Mouse (Mus musculus): ENCODE measurements around the gene Rgl1. TPM values are rescaled to one million over a fixed set of nuclear protein-coding genes. Genes with fewer than 3 reads are reported as not detected.

The Rgl1 gene
- polyA plus RNA-seq, 1 experiment, result 55.6 TPM

DNA sequence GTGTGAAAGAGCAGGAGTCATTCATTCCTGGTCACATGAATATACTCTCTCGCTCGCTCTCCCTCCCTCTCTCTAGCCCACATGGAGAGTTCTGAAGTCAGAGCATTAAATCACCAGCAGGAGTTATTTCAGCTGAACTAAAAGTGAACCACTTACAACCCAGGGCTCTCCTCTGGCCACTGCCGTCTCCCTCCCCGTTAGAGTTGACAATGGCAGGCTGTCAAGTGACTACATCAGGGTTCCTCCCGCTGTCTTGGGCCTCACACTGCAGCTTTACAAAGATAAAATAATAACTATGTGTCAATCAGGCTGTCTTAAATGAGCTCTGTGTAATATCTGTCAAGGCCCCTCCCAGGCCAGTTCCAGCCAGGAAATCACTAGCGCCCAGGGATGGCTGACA, 63.2 kb downstream of the Rgl1 start:
- H3K4me3 ChIP-seq (ENCODE audit: insufficient read depth, low read length), result no peak overlapping the region
- TF ChIP-seq CTCF (IDR thresholded peaks at IDR 0.05; ENCODE audit: extremely low read depth, insufficient read depth, low read length) (no peak), POLR2A (IDR thresholded peaks at IDR 0.05; ENCODE audit: extremely low read depth, insufficient read depth, low read length) (no peak)

DNA sequence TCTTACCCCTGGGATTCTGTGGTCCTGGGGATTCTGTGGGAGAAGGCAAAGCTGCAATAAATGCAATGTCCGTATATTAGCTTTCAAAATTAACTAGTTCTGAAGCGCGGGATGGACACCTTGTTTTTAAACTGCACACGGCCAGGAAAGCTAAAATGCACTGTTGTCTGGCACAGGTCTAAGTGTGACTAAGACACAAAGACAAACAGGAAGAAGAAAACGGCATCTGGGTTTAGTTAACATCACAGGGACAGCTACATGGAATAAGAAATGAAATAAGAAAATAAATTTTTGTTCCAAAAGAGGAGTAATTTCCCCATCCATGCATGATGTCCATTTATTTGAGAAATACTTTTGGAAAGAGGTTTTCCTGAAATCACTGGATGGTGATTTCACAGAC, 65.1 kb downstream of the Rgl1 start:
- Histone ChIP-seq H3K27ac (ENCODE audit: insufficient read depth, low read length) (no peak overlapping the region), H3K4me3 (ENCODE audit: insufficient read depth, low read length) (no peak overlapping the region), H3K4me1 (ENCODE audit: control insufficient read depth, insufficient read depth, low read length) (no peaks in the 10 kb centered on the region)
- TF ChIP-seq CTCF (IDR thresholded peaks at IDR 0.05; ENCODE audit: extremely low read depth, insufficient read depth, low read length) (no peak), POLR2A (IDR thresholded peaks at IDR 0.05; ENCODE audit: extremely low read depth, insufficient read depth, low read length) (no peak)

More for the DNA sequence above, 63.2 kb downstream of the Rgl1 start:
- H3K4me1 ChIP-seq (ENCODE audit: control insufficient read depth, insufficient read depth, low read length), result no peaks in the 10 kb centered on the region
- no peak overlapping the region for H3K27ac ChIP-seq (ENCODE audit: insufficient read depth, low read length)

DNA sequence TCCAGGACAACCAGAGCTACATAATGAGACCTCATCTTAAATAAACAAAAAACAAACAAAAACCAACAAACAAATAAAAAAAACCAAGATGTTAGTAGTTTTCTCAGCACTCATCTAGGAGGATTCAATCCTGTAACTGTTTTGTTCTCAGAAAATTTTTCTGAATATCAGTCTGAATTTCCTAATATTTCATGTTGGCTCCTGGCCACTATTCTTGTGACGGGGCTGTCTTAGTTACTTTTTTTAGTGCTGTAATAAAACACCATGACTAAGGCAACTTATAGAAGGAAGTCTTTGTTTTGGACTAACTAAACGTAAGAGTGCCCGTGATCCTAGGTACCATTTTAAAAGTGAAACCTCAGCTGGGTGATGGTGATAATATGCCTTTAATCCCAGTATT, 68.8 kb downstream of the Rgl1 start:
- H3K27ac ChIP-seq (ENCODE audit: insufficient read depth, low read length), result no peak overlapping the region
- H3K4me3 ChIP-seq (ENCODE audit: insufficient read depth, low read length), result no peak overlapping the region
- no peak for TF ChIP-seq CTCF (IDR thresholded peaks at IDR 0.05; ENCODE audit: extremely low read depth, insufficient read depth, low read length)
- TF ChIP-seq POLR2A (IDR thresholded peaks at IDR 0.05; ENCODE audit: extremely low read depth, insufficient read depth, low read length), result no peak
- H3K4me1 ChIP-seq (ENCODE audit: control insufficient read depth, insufficient read depth, low read length), result no peaks in the 10 kb centered on the region

DNA sequence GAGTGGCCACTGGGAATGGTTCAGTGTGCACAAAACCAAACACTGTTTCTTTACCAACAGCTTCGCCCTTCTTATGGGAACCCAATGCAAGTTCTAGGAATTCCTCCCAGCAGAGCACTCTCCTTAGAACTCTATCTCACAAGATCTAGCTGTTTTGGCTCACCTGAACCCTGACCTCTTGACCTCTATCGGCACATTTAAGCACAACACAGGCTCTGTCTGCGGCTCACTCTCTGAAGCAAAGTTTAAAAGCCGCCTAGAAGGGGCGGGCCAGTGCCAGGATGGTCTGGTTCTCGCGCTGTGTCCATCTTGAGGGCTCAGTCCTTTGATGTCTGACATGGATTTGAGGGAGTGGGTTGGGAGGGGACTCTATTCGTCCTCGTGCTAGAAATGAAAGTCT, 70.7 kb downstream of the Rgl1 start:
- no peak overlapping the region for H3K27ac ChIP-seq (ENCODE audit: insufficient read depth, low read length)
- TF ChIP-seq CTCF (IDR thresholded peaks at IDR 0.05; ENCODE audit: extremely low read depth, insufficient read depth, low read length), result no peak
- no peak for TF ChIP-seq POLR2A (IDR thresholded peaks at IDR 0.05; ENCODE audit: extremely low read depth, insufficient read depth, low read length)
- no peak overlapping the region for H3K4me3 ChIP-seq (ENCODE audit: insufficient read depth, low read length)
- no peaks in the 10 kb centered on the region for H3K4me1 ChIP-seq (ENCODE audit: control insufficient read depth, insufficient read depth, low read length)

DNA sequence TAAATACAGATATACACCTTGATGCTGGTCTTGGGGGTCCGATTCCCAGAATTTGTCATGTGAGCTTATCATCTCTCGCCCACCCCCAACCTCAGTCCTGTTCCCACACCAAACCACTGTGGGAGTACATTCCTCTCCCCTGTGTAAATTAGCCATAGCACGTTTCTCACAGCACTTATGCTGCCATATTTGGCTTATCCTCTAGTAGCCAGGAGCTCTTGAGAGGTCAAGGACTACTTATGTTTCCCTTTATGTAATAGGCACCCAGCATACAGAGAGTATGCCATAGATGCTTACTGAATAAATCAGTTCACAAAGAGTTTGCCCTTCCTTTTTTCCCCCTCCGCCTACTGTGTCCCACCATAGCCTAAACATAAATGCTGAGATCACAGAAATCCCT, 76.2 kb downstream of the Rgl1 start:
- no peak overlapping the region for H3K4me3 ChIP-seq (ENCODE audit: insufficient read depth, low read length)
- no peaks in the 10 kb centered on the region for H3K4me1 ChIP-seq (ENCODE audit: control insufficient read depth, insufficient read depth, low read length)
- TF ChIP-seq POLR2A (IDR thresholded peaks at IDR 0.05; ENCODE audit: extremely low read depth, insufficient read depth, low read length) (no peak), CTCF (IDR thresholded peaks at IDR 0.05; ENCODE audit: extremely low read depth, insufficient read depth, low read length) (no peak)
- H3K27ac ChIP-seq (ENCODE audit: insufficient read depth, low read length), result no peak overlapping the region

DNA sequence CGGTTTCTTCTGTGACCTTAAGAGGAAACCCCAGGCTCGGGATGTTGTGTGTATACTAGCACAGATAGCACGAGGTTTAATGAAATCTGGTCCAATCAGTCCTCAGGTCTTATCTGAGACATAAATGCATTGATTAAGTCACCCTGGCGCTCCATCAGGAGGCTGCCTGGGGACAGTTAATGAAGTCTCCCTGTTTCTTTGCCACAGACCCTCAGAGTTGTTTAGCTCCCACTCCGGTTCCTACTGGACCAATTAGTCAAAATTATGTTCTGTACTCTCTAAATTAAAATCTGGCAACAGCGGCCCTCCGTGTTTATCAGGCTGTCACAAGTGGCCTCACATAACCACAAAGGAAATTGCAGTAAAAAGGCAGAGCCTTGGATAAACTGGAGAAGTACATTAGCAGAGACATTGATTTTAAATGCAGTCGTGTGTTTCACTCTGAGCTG, 78.4 kb downstream of the Rgl1 start:
- no peak overlapping the region for H3K4me3 ChIP-seq (ENCODE audit: insufficient read depth, low read length)
- TF ChIP-seq CTCF (IDR thresholded peaks at IDR 0.05; ENCODE audit: extremely low read depth, insufficient read depth, low read length) (no peak), POLR2A (IDR thresholded peaks at IDR 0.05; ENCODE audit: extremely low read depth, insufficient read depth, low read length) (no peak)
- no peaks in the 10 kb centered on the region for H3K4me1 ChIP-seq (ENCODE audit: control insufficient read depth, insufficient read depth, low read length)
- H3K27ac ChIP-seq (ENCODE audit: insufficient read depth, low read length), result no peak overlapping the region

DNA sequence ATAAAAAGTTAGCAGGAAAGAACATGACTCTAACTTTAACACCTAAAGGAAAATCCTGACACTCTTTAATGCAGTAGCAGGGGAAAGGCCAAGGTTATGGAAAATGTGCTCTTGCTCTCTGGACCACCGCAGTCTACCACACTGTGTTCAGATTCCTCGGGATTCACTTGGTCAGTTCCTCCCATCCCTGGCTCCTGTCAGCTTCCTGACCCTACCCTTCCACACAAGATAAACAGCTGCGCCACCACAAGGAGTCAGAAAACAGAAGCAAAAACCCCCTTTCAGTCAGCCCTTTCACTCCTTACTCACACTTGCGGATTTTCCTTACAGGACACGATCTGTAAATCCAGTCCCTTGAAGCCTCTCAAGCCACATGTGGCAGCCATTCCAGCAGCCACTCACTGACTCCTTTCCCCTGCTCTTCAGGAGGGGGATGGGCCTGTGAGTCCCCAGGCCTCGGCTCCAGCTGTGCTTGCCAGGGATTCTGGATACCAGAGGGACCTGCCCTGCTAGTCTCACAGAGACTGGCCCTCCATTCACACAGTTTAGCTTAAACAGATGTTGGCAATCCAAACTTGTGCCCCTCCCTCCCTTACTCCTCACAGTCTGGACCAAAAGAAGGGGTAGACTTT, 78.9 kb downstream of the Rgl1 start:
- Histone ChIP-seq H3K27ac (ENCODE audit: insufficient read depth, low read length) (no peak overlapping the region), H3K4me3 (ENCODE audit: insufficient read depth, low read length) (no peak overlapping the region)

DNA sequence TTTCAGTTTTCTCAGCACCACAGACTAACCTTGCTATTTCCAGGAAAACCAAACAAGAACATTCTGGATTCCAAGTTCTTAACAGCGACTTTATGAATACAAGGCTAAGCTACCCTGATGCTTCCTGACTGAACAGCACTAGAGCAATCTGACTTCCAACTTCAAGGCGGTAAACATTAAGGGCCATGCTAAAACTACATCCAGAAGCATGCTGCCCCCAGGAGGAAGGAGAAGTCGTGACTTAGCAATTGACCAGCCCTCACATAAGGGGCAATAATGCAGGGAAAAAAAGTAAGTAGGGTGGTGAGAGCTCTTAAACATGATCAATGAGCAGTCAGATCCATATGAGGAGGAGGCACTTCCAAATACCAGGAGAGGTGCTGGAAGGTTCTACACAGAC, 80.6 kb downstream of the Rgl1 start:
- H3K4me1 ChIP-seq (ENCODE audit: control insufficient read depth, insufficient read depth, low read length), result no peaks in the 10 kb centered on the region

More for the DNA sequence above, 78.9 kb downstream of the Rgl1 start:
- no peaks in the 10 kb centered on the region for H3K4me1 ChIP-seq (ENCODE audit: control insufficient read depth, insufficient read depth, low read length)
- TF ChIP-seq POLR2A (IDR thresholded peaks at IDR 0.05; ENCODE audit: extremely low read depth, insufficient read depth, low read length) (no peak), CTCF (IDR thresholded peaks at IDR 0.05; ENCODE audit: extremely low read depth, insufficient read depth, low read length) (no peak)

DNA sequence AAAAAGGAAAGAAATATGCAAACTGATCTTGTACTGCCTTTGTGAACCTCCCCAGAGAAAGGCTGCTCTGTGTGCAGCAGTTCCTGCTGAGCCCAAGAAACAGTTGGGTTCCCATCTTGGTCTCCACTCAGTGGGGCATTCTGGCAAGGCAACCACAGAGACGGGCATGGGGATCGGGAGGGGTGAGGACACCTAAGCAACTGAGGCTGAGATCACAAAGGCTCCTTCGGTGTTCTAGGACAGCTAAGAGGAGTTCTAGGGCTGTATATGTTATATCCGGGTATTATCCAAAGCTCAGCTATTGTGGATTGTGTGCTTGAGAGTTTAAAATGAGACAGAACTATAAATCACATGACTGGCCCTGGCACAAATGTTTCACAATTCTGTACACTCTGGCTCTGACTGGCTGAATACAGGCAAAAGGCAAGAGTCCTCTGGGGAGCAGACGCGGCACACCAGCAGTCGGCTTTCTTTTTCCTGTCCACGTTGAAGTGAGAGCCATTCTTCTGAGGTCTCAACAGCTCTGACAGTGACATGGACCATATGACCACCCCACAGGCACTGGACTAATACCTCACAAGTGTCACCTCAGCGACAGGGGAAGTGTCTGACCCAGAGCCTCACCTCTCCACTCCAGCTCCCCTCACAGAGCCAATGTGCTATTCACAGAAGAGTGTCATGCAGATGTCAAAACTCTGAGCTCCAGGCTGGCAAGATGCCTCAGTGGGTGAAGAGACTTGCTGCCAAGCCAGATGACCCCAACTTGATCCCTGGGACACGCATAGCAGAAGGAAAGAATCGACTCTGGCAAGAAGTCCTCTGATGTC, 83.6 kb downstream of the Rgl1 start:
- no peak for TF ChIP-seq CTCF (IDR thresholded peaks at IDR 0.05; ENCODE audit: extremely low read depth, insufficient read depth, low read length)
- no peak for TF ChIP-seq POLR2A (IDR thresholded peaks at IDR 0.05; ENCODE audit: extremely low read depth, insufficient read depth, low read length)
- H3K4me1 ChIP-seq (ENCODE audit: control insufficient read depth, insufficient read depth, low read length), result peaks cover 3% of the 10 kb centered on the region

More for the DNA sequence above, 80.6 kb downstream of the Rgl1 start:
- 0 out of 2 replicates have a peak, but pooled peaks have one; percentile 6 for TF ChIP-seq CTCF (IDR thresholded peaks at IDR 0.05; ENCODE audit: extremely low read depth, insufficient read depth, low read length)
- TF ChIP-seq POLR2A (IDR thresholded peaks at IDR 0.05; ENCODE audit: extremely low read depth, insufficient read depth, low read length), result no peak
- no peak overlapping the region for H3K4me3 ChIP-seq (ENCODE audit: insufficient read depth, low read length)
- H3K27ac ChIP-seq (ENCODE audit: insufficient read depth, low read length), result no peak overlapping the region

More for the DNA sequence above, 83.6 kb downstream of the Rgl1 start:
- no peak overlapping the region for H3K27ac ChIP-seq (ENCODE audit: insufficient read depth, low read length)
- no peak overlapping the region for H3K4me3 ChIP-seq (ENCODE audit: insufficient read depth, low read length)
